Mouse (Mus musculus): ENCODE results near the gene Ttll1.

GRCm38 (mm10) chr15:83499211-83499755, 11.4 kb downstream of the Ttll1 start:
- TF ChIP-seq POLR2A (IDR thresholded peaks at IDR 0.05; ENCODE audit: low read depth, low read length) (no peak), CTCF (IDR thresholded peaks at IDR 0.05; ENCODE audit: extremely low read depth, insufficient read depth, insufficient read length, insufficient replicate concordance) (no peak)
